Mouse (Mus musculus) right cerebral cortex, postnatal 25 days (tissue): ENCODE data around the gene Dbndd2.

Experiments
- DNase-seq: peaks from one replicate; pipeline ENCODE4 v3.0.0; 2022

Dbndd2 gene

GRCm38 (mm10) chr2:164454846-164455245, 31.1 kb upstream of the Dbndd2 start:
- DNase-seq, result peak; percentile 82

GRCm38 (mm10) chr2:164455421-164456190, 30.3 kb upstream of the Dbndd2 start:
- DNase-seq, result no peak

GRCm38 (mm10) chr2:164456413-164456812, 29.5 kb upstream of the Dbndd2 start:
- no peak for DNase-seq

- peak; percentile 36 for DNase-seq
These were observed 29.0 kb upstream of the Dbndd2 start, which contains the start of gene Sys1 for GRCm38 (mm10) chr2:164456864-164457300. TSS of gene Sys1 (plus strand) at chr2:164456964.

GRCm38 (mm10) chr2:164457942-164458341, 28.0 kb upstream of the Dbndd2 start:
- DNase-seq, result no peak

GRCm38 (mm10) chr2:164458535-164458934, 27.4 kb upstream of the Dbndd2 start:
- no peak for DNase-seq

GRCm38 (mm10) chr2:164460745-164461551, 25.0 kb upstream of the Dbndd2 start, which contains the start of gene Gm20458:
TSS of gene Gm20458 (plus strand) at chr2:164460967.
- DNase-seq, result peak; percentile 97

GRCm38 (mm10) chr2:164465161-164465560, 20.7 kb upstream of the Dbndd2 start:
- no peak for DNase-seq

GRCm38 (mm10) chr2:164466787-164467186, 19.1 kb upstream of the Dbndd2 start:
- DNase-seq, result no peak

GRCm38 (mm10) chr2:164470254-164470653, 15.7 kb upstream of the Dbndd2 start:
- DNase-seq, result no peak

GRCm38 (mm10) chr2:164473624-164474023, 12.3 kb upstream of the Dbndd2 start, which contains the start of gene Trp53tg5:
TSS of gene Trp53tg5 (minus strand) at chr2:164473724.
- no peak for DNase-seq

- peak; percentile 86 for DNase-seq
These were observed 580 bp downstream of the Dbndd2 start for GRCm38 (mm10) chr2:164486258-164487114.

GRCm38 (mm10) chr2:164487115-164487527, 1.2 kb downstream of the Dbndd2 start:
- no peak for DNase-seq

GRCm38 (mm10) chr2:164487812-164488211, 1.9 kb downstream of the Dbndd2 start:
- DNase-seq, result peak; percentile 22

- DNase-seq, result no peak
These were observed 8.2 kb downstream of the Dbndd2 start for GRCm38 (mm10) chr2:164494126-164494525.

GRCm38 (mm10) chr2:164496331-164496730, 10.4 kb downstream of the Dbndd2 start:
- DNase-seq, result no peak

GRCm38 (mm10) chr2:164496847-164497690, 11.2 kb downstream of the Dbndd2 start, which contains the start of gene Pigt:
TSS of gene Pigt (plus strand) at chr2:164497520.
- peak; percentile 90 for DNase-seq

GRCm38 (mm10) chr2:164497691-164498268, 11.9 kb downstream of the Dbndd2 start:
- no peak for DNase-seq

- DNase-seq, result no peak
These were observed 13.4 kb downstream of the Dbndd2 start for GRCm38 (mm10) chr2:164499317-164499716.

- no peak for DNase-seq
These were observed 14.6 kb downstream of the Dbndd2 start for GRCm38 (mm10) chr2:164500511-164500910.

- no peak for DNase-seq
These were observed 19.0 kb downstream of the Dbndd2 start for GRCm38 (mm10) chr2:164504919-164505318.
